Mouse (Mus musculus) neural tube, embryonic 15.5 days (tissue): ENCODE results near the gene Chchd3. TPM values are rescaled to one million over a fixed set of nuclear protein-coding genes. Genes with fewer than 3 reads are reported as not detected.

Experiments used
- ATAC-seq: fragments of 200-750 bp; cut with Nextera tagmentation; 2 replicates; pipeline ENCODE4 v1.8.0; 2017; ENCODE audit warnings: mild to moderate bottlenecking, moderate TSS enrichment, moderate library complexity; ENCODE audit not compliant: low FRiP score
- H3K27ac ChIP-seq: fragments of 300-500 bp; sonication (generic); replicated peaks from 2 replicates; pipeline ENCODE4 v1.5.1; 2015; ENCODE audit warnings: mild to moderate bottlenecking, inconsistent platforms
- H3K27me3 ChIP-seq: fragments of 300-500 bp; sonication (generic); replicated peaks from 2 replicates; pipeline ENCODE4 v1.6.1; 2015; ENCODE audit warnings: inconsistent platforms
- H3K36me3 ChIP-seq: fragments of 300-500 bp; sonication (generic); 2 replicates; pipeline ENCODE4 v1.6.1; 2015; ENCODE audit warnings: inconsistent platforms
- H3K4me1 ChIP-seq: fragments of 300-500 bp; sonication (generic); 2 replicates; pipeline ENCODE4 v1.6.1; 2015; ENCODE audit warnings: inconsistent platforms
- H3K4me2 ChIP-seq: fragments of 300-500 bp; sonication (generic); 2 replicates; pipeline ENCODE4 v1.6.1; 2015; ENCODE audit warnings: inconsistent platforms, mild to moderate bottlenecking, moderate library complexity
- H3K4me3 ChIP-seq: fragments of 300-500 bp; sonication (generic); replicated peaks from 2 replicates; pipeline ENCODE4 v1.5.1; 2015; ENCODE audit warnings: mild to moderate bottlenecking, inconsistent platforms
- H3K9ac ChIP-seq: fragments of 300-500 bp; sonication (generic); replicated peaks from 2 replicates; pipeline ENCODE4 v1.6.1; 2015; ENCODE audit warnings: mild to moderate bottlenecking, inconsistent platforms
- H3K9me3 ChIP-seq: fragments of 300-500 bp; sonication (generic); replicated peaks from 2 replicates; pipeline ENCODE4 v1.6.1; 2016; ENCODE audit warnings: inconsistent platforms
- WGBS: fragments of 180-500 bp; shearing (Covaris S2); methylation state at CpG from one replicate; pipeline ENCODE4 v1.1.7; 2015; ENCODE audit warnings: mixed read lengths; 5-methylcytosine and 5-hydroxymethylcytosine counted together
- polyA plus RNA-seq: library from polyadenylated mRNA; unstranded; fragments of >200 nt; fragmentation: Nextera tagmentation; extraction: Ambion mirVana; gene quantifications from 2 replicates; pipeline ENCODE4 v1.2.1, GENCODE M21; 2015

Chchd3 gene
- polyA plus RNA-seq, 1 experiment from 2014 or later: 104 TPM

GRCm38 (mm10) chr6:32747333-32747732 is 312.7 kb downstream of the Chchd3 start:
- WGBS: 27% methylated on average over 2 of the region's 2 CpGs
- Histone ChIP-seq H3K9me3 (no peaks in the 10 kb centered on the region), H3K27me3 (no peaks in the 10 kb centered on the region)

More at GRCm38 (mm10) chr6:32747333-32747732, 312.7 kb downstream of the Chchd3 start:
- no peak overlapping the region for H3K9ac ChIP-seq
- 0 out of 2 replicates have a peak, but pooled peaks cover 4% of the 10 kb centered on the region for H3K4me1 ChIP-seq
- no peak overlapping the region for H3K4me3 ChIP-seq
- no peak overlapping the region for H3K27ac ChIP-seq
- no peak for ATAC-seq
- H3K36me3 ChIP-seq: no peaks in the 10 kb centered on the region
- no peak overlapping the region for H3K4me2 ChIP-seq

Other genes starting within 250 kb of the Chchd3 start
- gene Exoc4, start 188.8 kb upstream of the Chchd3 start, polyA plus RNA-seq: 38.8 and 40.7 TPM in 2 replicates